Mouse (Mus musculus): ENCODE measurements around the gene Hist1h2bk.

DNA sequence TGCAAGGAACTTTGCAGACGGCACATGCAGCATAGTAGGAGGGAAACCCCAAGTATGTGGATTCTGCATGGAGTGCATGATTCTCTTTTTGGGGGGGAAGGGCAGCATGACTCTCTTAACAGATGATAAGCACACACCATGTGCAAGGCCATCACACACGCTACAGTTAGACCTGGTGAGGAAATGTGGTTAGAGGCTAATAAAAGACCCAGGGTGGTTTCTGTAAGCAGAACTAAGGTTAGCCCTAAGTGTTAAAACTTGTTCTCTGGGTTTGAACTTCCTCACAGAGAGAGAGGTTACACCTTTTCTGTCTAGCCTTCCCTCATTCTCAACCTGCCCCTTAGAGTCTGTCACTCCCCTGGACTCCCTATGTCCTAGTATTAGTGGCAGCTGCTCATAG is 34.3 kb upstream of the Hist1h2bk start:
- TF ChIP-seq CTCF (IDR thresholded peaks at IDR 0.05; ENCODE audit: borderline replicate concordance, control insufficient read depth, extremely low read depth, insufficient read depth, low read length, poor library complexity) (no peak), POLR2A (IDR thresholded peaks at IDR 0.05; ENCODE audit: control insufficient read depth, extremely low read depth, insufficient read depth, low read length, poor library complexity) (no peak)
